Mouse (Mus musculus) heart, adult 2 months (tissue): Measurements from ENCODE around the gene Atg7. TPM values are rescaled to one million over a fixed set of nuclear protein-coding genes. Genes with fewer than 3 reads are reported as not detected.
A peak's percentile ranks its signal among the peaks of the same experiment; 100 is the strongest.

ENCODE experiments used
- DNase-seq, 2 experiments: peaks; one replicate each; pipeline ENCODE4 v3.0.0; 2021
- H3K27ac ChIP-seq: fragments of 200-600 bp; 2 replicates; pipeline ENCODE4 v1.8.1; 2022
- H3K27me3 ChIP-seq: fragments of 200-500 bp; 2 replicates; pipeline ENCODE4 v1.6.1; 2012; ENCODE audit warnings: mild to moderate bottlenecking, low read length, inconsistent platforms, mixed read lengths; ENCODE audit not compliant: control insufficient read depth, insufficient read depth
- H3K36me3 ChIP-seq: fragments of 200-500 bp; 2 replicates; pipeline ENCODE4 v1.6.1; 2012; ENCODE audit warnings: low read length, inconsistent platforms; ENCODE audit not compliant: control insufficient read depth, insufficient read depth
- H3K4me1 ChIP-seq: fragments of 200-500 bp; 2 replicates; pipeline ENCODE4 v1.6.1; 2011; ENCODE audit warnings: low read length; ENCODE audit not compliant: control insufficient read depth, insufficient read depth
- H3K4me3 ChIP-seq: fragments of 200-600 bp; 2 replicates; pipeline ENCODE4 v1.8.1; 2022
- H3K79me2 ChIP-seq: fragments of 200-500 bp; replicated peaks from 2 replicates; pipeline ENCODE4 v1.6.1; 2012; ENCODE audit warnings: mild to moderate bottlenecking, inconsistent platforms, low read length, moderate library complexity, mixed read lengths; ENCODE audit not compliant: control insufficient read depth, insufficient read depth
- H3K9ac ChIP-seq: fragments of 200-500 bp; 2 replicates; pipeline ENCODE4 v1.6.1; 2012; ENCODE audit warnings: low read depth, mild to moderate bottlenecking, control low read depth, inconsistent platforms, low read length, mixed read lengths
- CTCF ChIP-seq: fragments of 200-600 bp; IDR thresholded peaks from 2 replicates; pipeline ENCODE4 v1.8.1; 2022; ENCODE audit warnings: antibody characterized with exemption, mild to moderate bottlenecking, moderate library complexity
- EP300 ChIP-seq: fragments of 200-500 bp; IDR thresholded peaks from 2 replicates; pipeline ENCODE4 v1.6.1; 2011; ENCODE audit warnings: low read depth, low read length, control low read depth; ENCODE audit not compliant: insufficient read depth
- POLR2A ChIP-seq: fragments of 200-500 bp; IDR thresholded peaks from 2 replicates; pipeline ENCODE4 v1.6.1; 2011; ENCODE audit warnings: mild to moderate bottlenecking, low read depth, low read length, control low read depth; ENCODE audit not compliant: insufficient read depth
- WGBS: fragments of 180-500 bp; shearing (Covaris S2); methylation state at CpG from one replicate; pipeline ENCODE4 v1.1.7; 2018; 5-methylcytosine and 5-hydroxymethylcytosine counted together
- intact Hi-C: fragments of 180-260 bp; cut with DNase I; formaldehyde crosslinking; loops from one replicate; pipeline ENCODE4 v1.15.1; 2025
- polyA plus RNA-seq: library from polyadenylated mRNA; depleted of rRNA; stranded (reverse); fragments of >200 nt; gene quantifications from 2 replicates; pipeline ENCODE4 v1.2.3, GENCODE M21; 2012
- total RNA-seq, 2 experiments: library from RNA; stranded (reverse); gene quantifications; 2 replicates each; pipeline ENCODE4 v1.2.3; 2021

Atg7 gene
- total and polyA plus RNA-seq, 3 experiments, result 9.9 to 11.1 (median 10.7) TPM

DNA sequence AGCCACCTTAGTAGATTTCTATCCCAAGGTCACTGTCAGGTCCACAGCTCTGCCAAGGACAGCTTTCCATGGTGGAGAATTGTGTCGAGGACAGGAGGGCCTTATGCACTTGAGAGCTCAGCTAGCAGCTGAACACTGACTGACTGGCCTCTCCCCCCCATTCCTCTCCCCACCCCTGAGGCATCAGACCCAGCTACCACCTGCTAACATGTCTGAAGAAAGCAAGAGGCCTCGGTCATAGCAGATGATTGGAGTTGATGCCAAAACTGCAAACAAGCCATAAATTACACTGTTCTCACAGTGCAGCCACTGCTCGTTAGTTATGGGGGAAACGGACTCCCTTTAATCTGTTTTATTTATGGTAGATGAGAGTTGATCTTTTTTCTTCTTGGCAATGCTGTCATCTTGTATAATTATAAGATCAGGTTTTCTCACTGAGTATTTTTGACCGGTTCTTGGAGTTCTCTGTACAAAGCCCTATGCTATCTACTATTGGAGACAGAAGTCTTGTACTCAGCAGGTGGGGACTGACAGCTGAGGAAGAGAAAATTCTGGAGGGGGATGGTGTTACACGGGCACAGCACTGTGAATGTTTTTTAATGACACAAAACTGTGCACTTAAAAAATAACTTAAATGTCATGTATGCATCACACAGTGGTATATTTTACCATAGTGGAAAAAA, 171.4 kb downstream of the Atg7 start:
- no peak for DNase-seq
- Histone ChIP-seq H3K27me3 (no peaks in the 10 kb centered on the region), H3K36me3 (no peaks in the 10 kb centered on the region), H3K4me3 (no peak overlapping the region), H3K9ac (no peak overlapping the region), H3K79me2 (no peaks in the 10 kb centered on the region), H3K4me1 (peaks cover 11% of the 10 kb centered on the region), H3K27ac (no peak overlapping the region)
- intact Hi-C loops, result loop anchor here (2.0 to 5.0 kb wide), 2 partner anchors 92 to 112 kb away; no protein-coding TSS in a partner anchor
- no peak for TF ChIP-seq POLR2A
- no peak for TF ChIP-seq CTCF
- no peak for TF ChIP-seq EP300
- WGBS, result 76% methylated on average over 6 of the region's 6 CpGs

DNA sequence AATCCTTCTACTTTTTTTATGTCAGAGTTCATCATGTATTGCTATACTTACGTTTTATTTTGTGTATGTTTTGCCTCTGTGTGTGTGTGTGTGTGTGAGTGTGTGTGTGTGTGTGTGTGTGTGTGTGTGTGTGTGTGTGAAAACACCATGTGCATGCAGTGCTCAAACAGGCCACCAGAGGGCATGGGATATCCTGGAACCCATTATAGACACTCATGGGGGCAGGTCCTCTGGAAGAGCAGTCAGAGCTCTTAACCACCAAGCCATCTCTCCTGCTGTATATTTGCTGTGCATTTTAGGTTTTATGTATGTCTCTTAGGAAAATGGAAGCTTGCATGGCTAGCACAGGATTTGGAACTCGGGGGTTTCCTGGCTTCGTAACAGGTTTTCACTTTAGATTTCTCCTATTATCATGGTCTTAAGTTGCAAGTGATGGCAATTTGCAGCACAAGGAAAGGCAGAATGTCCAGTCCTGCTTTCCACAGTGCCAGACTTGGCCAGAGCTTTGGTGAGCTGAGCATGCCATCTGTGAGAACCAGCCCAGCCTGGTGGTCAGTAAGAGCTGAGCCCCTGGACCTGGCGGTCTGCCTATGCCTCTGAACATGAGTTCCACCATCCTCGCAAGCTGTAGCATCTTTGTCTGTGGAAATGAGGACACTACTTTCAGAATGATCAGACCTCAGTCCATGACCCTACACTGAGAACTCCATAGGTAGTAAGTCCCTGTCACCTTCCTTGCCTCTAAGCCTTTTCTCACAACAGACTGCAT, 172.2 kb downstream of the Atg7 start:
- no peaks in the 10 kb centered on the region for H3K79me2 ChIP-seq
- H3K4me3 ChIP-seq, result no peak overlapping the region
- TF ChIP-seq EP300 (no peak), CTCF (peak; percentile 36), POLR2A (no peak)
- H3K27ac ChIP-seq, result no peak overlapping the region
- no peaks in the 10 kb centered on the region for H3K27me3 ChIP-seq
- intact Hi-C loops, result loop anchor here (2.0 to 5.0 kb wide), 2 partner anchors 93 to 112 kb away; no protein-coding TSS in a partner anchor
- 97% methylated on average over 5 of the region's 5 CpGs for WGBS
- H3K4me1 ChIP-seq, result peaks cover 14% of the 10 kb centered on the region
- no peak overlapping the region for H3K9ac ChIP-seq
- no peak for DNase-seq
- H3K36me3 ChIP-seq, result no peaks in the 10 kb centered on the region

DNA sequence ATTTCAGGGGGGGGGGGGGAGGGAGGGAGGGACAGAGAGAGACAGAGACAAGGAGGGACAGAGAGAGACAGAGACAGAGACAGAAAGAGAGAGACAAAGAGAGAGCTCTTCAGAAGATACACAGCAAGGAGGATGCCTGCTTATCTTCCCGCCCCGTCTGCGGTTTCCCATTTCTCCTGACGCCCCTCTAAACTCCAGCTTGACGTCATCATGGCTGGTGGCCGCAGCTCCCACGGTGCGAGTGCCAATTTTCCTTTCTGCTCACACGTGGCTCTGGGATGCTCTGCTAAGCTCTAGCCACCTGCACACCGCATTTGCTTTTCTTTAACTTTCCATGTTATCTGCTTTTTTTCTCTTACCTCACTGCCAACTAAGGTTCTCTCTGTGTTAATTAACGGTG, 175.1 kb downstream of the Atg7 start:
- DNase-seq, result peak; percentile 42 to 51
- Histone ChIP-seq H3K27ac (peak overlapping the region; percentile 77), H3K4me3 (no peak overlapping the region), H3K27me3 (no peaks in the 10 kb centered on the region), H3K79me2 (no peaks in the 10 kb centered on the region), H3K36me3 (no peaks in the 10 kb centered on the region), H3K4me1 (peaks cover 26% of the 10 kb centered on the region), H3K9ac (no peak overlapping the region)
- no peak for TF ChIP-seq EP300
- no peak for TF ChIP-seq CTCF
- TF ChIP-seq POLR2A, result no peak
- intact Hi-C loops, result loop anchor here (1.0 kb wide), 1 partner anchor 57 kb away; no protein-coding TSS in a partner anchor
- WGBS, result 26% methylated on average over 11 of the region's 11 CpGs

DNA sequence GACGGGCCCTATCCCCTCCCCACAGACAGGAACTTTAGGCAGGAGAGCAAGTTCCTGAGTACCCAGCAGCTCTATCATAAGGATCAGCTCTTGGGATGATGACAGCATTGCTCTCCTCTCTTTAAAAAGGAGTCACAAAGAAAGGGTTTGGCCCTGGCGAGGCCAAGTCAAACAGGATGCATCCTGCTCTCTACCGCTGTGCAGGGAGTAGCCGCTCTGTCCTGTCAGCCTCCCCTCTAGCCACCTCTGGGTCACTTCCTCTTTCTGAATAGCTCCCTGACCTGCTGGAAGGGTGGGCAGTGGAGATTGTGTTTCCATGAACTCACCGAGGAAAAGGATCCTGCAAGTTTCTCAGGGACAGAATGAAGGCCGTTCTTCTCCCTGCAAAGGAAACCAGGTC, 175.6 kb downstream of the Atg7 start:
- intact Hi-C loops, result loop anchor here (1.0 kb wide), 1 partner anchor 57 kb away; no protein-coding TSS in a partner anchor
- 52% methylated on average over 6 of the region's 6 CpGs for WGBS
- TF ChIP-seq EP300 (peak; percentile 93), POLR2A (0 out of 2 replicates have a peak, but pooled peaks have one; percentile 12), CTCF (no peak)
- Histone ChIP-seq H3K79me2 (no peaks in the 10 kb centered on the region), H3K9ac (no peak overlapping the region), H3K4me3 (no peak overlapping the region), H3K36me3 (no peaks in the 10 kb centered on the region), H3K27ac (peak overlapping the region; percentile 77), H3K4me1 (peaks cover 25% of the 10 kb centered on the region), H3K27me3 (no peaks in the 10 kb centered on the region)
- peak; percentile 40 to 68 for DNase-seq

DNA sequence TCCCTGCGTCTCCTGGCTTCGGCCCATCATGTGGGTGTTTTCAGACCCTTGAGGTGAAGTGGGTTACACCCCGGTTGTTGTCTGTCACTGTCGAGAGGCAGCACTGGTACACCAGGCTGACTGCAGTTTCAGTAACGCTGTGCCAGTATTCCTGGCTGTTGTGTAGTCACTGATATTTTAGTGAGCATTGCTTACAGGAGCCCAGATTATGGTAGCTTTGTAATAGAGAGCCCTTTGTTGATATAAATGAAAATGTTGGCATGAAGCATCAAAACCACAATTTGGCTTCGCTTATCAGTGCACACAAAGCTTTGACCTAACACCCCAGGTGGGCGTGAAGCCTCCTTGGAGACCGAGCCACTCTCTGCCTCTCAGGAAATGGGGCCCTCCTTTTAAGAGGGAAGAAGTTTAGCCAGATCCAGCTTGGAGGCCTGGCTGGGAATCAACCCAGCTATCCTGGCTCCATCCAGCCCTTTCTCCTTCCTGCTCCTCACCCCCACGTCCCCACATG, 177.1 kb downstream of the Atg7 start:
- TF ChIP-seq POLR2A (no peak), CTCF (no peak), EP300 (no peak)
- Histone ChIP-seq H3K27me3 (no peaks in the 10 kb centered on the region), H3K79me2 (no peaks in the 10 kb centered on the region), H3K4me3 (no peak overlapping the region), H3K4me1 (peaks cover 25% of the 10 kb centered on the region), H3K36me3 (no peaks in the 10 kb centered on the region), H3K9ac (no peak overlapping the region), H3K27ac (peak overlapping the region; percentile 38)
- intact Hi-C loops, result no loop called here
- 47% methylated on average over 9 of the region's 9 CpGs for WGBS
- DNase-seq, result peak; percentile 60

DNA sequence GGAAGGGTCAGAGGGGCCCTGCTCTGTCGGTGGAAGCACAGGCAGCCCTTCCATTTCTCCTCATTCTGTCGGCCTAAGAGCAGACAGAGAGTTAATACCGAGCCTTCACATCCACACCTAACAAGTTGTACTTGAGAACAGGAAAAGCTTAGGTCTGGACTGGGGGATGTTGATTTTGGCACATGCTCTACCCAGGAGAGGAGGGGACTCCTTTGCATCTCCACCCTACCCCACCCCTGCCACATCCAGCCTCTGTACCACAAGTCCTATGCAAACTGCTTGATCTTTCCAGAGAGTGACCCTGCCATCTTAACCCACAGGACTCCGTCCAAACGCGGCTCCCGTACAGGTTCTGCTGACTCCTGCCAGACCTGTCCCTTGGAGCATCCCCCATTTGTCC, 178.7 kb downstream of the Atg7 start:
- WGBS, result 57% methylated on average over 7 of the region's 7 CpGs
- DNase-seq, result peak in 1 of 2 experiments; percentile 29
- Histone ChIP-seq H3K9ac (no peak overlapping the region), H3K79me2 (no peaks in the 10 kb centered on the region), H3K4me3 (no peak overlapping the region), H3K27ac (peak overlapping the region; percentile 41), H3K36me3 (no peaks in the 10 kb centered on the region), H3K27me3 (no peaks in the 10 kb centered on the region), H3K4me1 (peaks cover 25% of the 10 kb centered on the region)
- TF ChIP-seq POLR2A, result no peak
- TF ChIP-seq EP300, result no peak
- no peak for TF ChIP-seq CTCF
- intact Hi-C loops, result no loop called here
